Mouse (Mus musculus): Measurements from ENCODE around the gene Apom.

DNA sequence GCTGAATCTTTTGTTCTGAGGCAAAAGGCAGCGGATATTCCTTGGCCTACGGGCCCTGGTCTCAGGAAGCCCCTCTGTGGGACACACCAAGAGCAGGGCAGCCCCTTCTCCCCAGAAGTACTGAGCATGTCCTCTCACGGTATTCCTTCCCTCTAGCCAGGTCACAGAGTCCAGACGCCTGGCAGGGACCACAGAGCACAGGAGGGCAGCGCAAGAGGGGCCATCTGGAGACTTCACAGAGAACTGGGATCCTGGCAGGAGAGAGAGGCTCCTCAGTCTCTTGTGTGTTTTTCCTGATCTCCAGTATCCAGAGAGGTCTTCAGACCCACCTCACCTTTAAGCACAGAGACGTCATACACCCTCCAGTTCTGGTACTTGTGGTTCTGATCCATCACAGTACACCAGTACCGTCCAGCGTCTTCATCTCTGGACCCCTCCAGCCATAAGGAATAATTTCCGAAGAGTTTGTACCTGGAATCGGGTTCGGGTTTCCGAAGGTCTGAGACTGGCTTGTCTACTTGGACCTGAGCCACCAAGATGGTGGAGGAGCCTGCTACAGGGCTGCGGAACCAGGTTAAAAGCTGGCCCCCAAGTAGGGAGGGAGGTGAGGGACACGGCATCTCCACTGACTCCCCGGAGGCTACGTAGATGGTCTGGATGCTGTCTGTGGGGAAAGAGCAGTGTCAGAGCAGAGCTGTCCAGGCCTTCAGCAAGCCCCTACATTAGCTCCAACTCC lies 48.8 kb downstream of the Apom start:
- TF ChIP-seq CTCF (IDR thresholded peaks at IDR 0.05; ENCODE audit: insufficient read depth, low read depth, low read length) (no peak), POLR2A (IDR thresholded peaks at IDR 0.05; ENCODE audit: insufficient read depth, low read depth, low read length) (no peak)

Measured in olfactory bulb, adult 2 months (tissue).